Mouse (Mus musculus): ENCODE results near the gene Bbs9. TPM values are rescaled to one million over a fixed set of nuclear protein-coding genes. Genes with fewer than 3 reads are reported as not detected.

Bbs9 gene
- total RNA-seq, 2 experiments from 2014 or later, result 27.7 to 29.5 TPM

- Histone ChIP-seq H3K4me3 (no peak overlapping the region), H3K27ac (no peak overlapping the region)
- intact Hi-C loops (cut with DNase I), result no loop called here
- DNase-seq (ENCODE audit: extremely low spot score in 1 of 2, low spot score in 2 of 2), result no peak
- no peak for TF ChIP-seq CTCF (IDR thresholded peaks at IDR 0.05)
These were observed 429.9 kb downstream of the Bbs9 start for GRCm38 (mm10) chr9:22905434-22905833.

- H3K27ac ChIP-seq, result no peak overlapping the region
- no peak for DNase-seq (ENCODE audit: extremely low spot score in 1 of 2, low spot score in 2 of 2)
- peak; percentile 12 for TF ChIP-seq CTCF (IDR thresholded peaks at IDR 0.05)
- intact Hi-C loops (cut with DNase I), result no loop called here
- no peak overlapping the region for H3K4me3 ChIP-seq
These were observed 441.3 kb downstream of the Bbs9 start for GRCm38 (mm10) chr9:22916808-22917207.

GRCm38 (mm10) chr9:22935645-22936044, 460.1 kb downstream of the Bbs9 start:
- DNase-seq (ENCODE audit: extremely low spot score in 1 of 2, low spot score in 2 of 2), result no peak
- TF ChIP-seq CTCF (IDR thresholded peaks at IDR 0.05), result no peak
- intact Hi-C loops (cut with DNase I), result no loop called here

More at GRCm38 (mm10) chr9:22935645-22936044, 460.1 kb downstream of the Bbs9 start:
- Histone ChIP-seq H3K4me3 (no peak overlapping the region), H3K27ac (no peak overlapping the region)

Other genes with a start within 250 kb of the Bbs9 start
- 1 to 10 TPM; 3.7 to 4.5 TPM for gene Zfp599, start 215.8 kb upstream of the Bbs9 start, total RNA-seq (2021)
- gene Zfp810, start 168.1 kb upstream of the Bbs9 start, total RNA-seq (2021), result 10 to 100 TPM; 12.6 to 16.4 TPM
- 1 to 10 TPM; 8.6 to 9.7 TPM for gene Anln, start 86.5 kb upstream of the Bbs9 start, total RNA-seq (2021)
- gene 9530077C05Rik, start 64.2 kb upstream of the Bbs9 start, total RNA-seq (2021), result 10 to 100 TPM in 1 of 2 experiments, 1 to 10 TPM in 1; 7.0 to 10.0 TPM
- not detected for gene Gm17545, start 21.4 kb upstream of the Bbs9 start, total RNA-seq (2021)
- 10 to 100 TPM; 39.5 to 44.5 TPM for gene Rp9, start 6.0 kb upstream of the Bbs9 start, total RNA-seq (2021)

Measured in left cerebral cortex, adult 2 months (tissue).